Mouse (Mus musculus) neural tube, embryonic 15.5 days (tissue): Measurements from ENCODE around the gene Capn8. TPM values are rescaled to one million over a fixed set of nuclear protein-coding genes. Genes with fewer than 3 reads are reported as not detected.

Source experiments
- ATAC-seq: fragments of 200-750 bp; cut with Nextera tagmentation; 2 replicates; pipeline ENCODE4 v1.8.0; 2017; ENCODE audit warnings: mild to moderate bottlenecking, moderate TSS enrichment, moderate library complexity; ENCODE audit not compliant: low FRiP score
- H3K27ac ChIP-seq: fragments of 300-500 bp; sonication (generic); replicated peaks from 2 replicates; pipeline ENCODE4 v1.5.1; 2015; ENCODE audit warnings: mild to moderate bottlenecking, inconsistent platforms
- H3K27me3 ChIP-seq: fragments of 300-500 bp; sonication (generic); replicated peaks from 2 replicates; pipeline ENCODE4 v1.6.1; 2015; ENCODE audit warnings: inconsistent platforms
- H3K36me3 ChIP-seq: fragments of 300-500 bp; sonication (generic); 2 replicates; pipeline ENCODE4 v1.6.1; 2015; ENCODE audit warnings: inconsistent platforms
- H3K4me1 ChIP-seq: fragments of 300-500 bp; sonication (generic); 2 replicates; pipeline ENCODE4 v1.6.1; 2015; ENCODE audit warnings: inconsistent platforms
- H3K4me2 ChIP-seq: fragments of 300-500 bp; sonication (generic); 2 replicates; pipeline ENCODE4 v1.6.1; 2015; ENCODE audit warnings: inconsistent platforms, mild to moderate bottlenecking, moderate library complexity
- H3K4me3 ChIP-seq: fragments of 300-500 bp; sonication (generic); replicated peaks from 2 replicates; pipeline ENCODE4 v1.5.1; 2015; ENCODE audit warnings: mild to moderate bottlenecking, inconsistent platforms
- H3K9ac ChIP-seq: fragments of 300-500 bp; sonication (generic); replicated peaks from 2 replicates; pipeline ENCODE4 v1.6.1; 2015; ENCODE audit warnings: mild to moderate bottlenecking, inconsistent platforms
- H3K9me3 ChIP-seq: fragments of 300-500 bp; sonication (generic); replicated peaks from 2 replicates; pipeline ENCODE4 v1.6.1; 2016; ENCODE audit warnings: inconsistent platforms
- whole genome bisulfite sequencing: fragments of 180-500 bp; shearing (Covaris S2); methylation state at CpG from one replicate; pipeline ENCODE4 v1.1.7; 2015; ENCODE audit warnings: mixed read lengths; 5-methylcytosine and 5-hydroxymethylcytosine counted together
- polyA plus RNA-seq: library from polyadenylated mRNA; unstranded; fragments of >200 nt; fragmentation: Nextera tagmentation; extraction: Ambion mirVana; gene quantifications from 2 replicates; pipeline ENCODE4 v1.2.1, GENCODE M21; 2015

Capn8 gene
- polyA plus RNA-seq, 1 experiment from 2014 or later = 0.08 TPM

GRCm38 (mm10) chr1:182553649-182554375 is 11.0 kb upstream of the Capn8 start:
- H3K36me3 ChIP-seq = no peaks in the 10 kb centered on the region
- H3K27ac ChIP-seq = no peak overlapping the region
- no peak overlapping the region for H3K4me3 ChIP-seq
- peaks cover 2% of the 10 kb centered on the region; the same call in 1 of the 2 replicates for H3K4me1 ChIP-seq
- peak; percentile 68 for ATAC-seq
- no peak overlapping the region for H3K4me2 ChIP-seq
- H3K27me3 ChIP-seq = no peaks in the 10 kb centered on the region
- no peak overlapping the region for H3K9ac ChIP-seq
- WGBS = 59% methylated on average over 12 of the region's 12 CpGs
- H3K9me3 ChIP-seq = no peaks in the 10 kb centered on the region

DNA sequence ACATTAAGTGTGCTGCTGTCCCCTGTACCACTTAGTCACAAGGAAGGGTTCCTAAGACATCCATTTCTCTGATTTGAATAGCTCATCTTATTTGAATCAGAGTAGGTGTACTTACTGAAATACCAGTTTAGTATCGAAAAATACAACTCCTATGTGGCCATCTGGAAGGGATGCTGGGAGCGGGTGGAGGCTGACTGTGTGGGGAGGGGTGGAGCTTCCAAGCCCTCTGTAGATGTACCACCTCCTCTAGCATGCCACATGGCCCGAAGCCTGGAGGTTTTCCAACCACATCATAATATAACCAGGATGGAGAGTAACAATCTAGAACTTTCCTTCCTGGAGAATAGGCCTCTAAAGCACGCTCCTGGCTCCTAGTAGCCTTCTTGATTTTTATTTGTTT is 6.5 kb upstream of the Capn8 start:
- Histone ChIP-seq H3K9me3 (no peaks in the 10 kb centered on the region), H3K9ac (no peak overlapping the region), H3K27ac (no peak overlapping the region), H3K4me1 (peaks cover 20% of the 10 kb centered on the region), H3K36me3 (no peaks in the 10 kb centered on the region), H3K4me2 (no peak overlapping the region), H3K27me3 (peaks cover 2% of the 10 kb centered on the region; the same call in 1 of the 2 replicates), H3K4me3 (no peak overlapping the region)
- WGBS = 84% methylated on average over 4 of the region's 4 CpGs
- no peak for ATAC-seq

DNA sequence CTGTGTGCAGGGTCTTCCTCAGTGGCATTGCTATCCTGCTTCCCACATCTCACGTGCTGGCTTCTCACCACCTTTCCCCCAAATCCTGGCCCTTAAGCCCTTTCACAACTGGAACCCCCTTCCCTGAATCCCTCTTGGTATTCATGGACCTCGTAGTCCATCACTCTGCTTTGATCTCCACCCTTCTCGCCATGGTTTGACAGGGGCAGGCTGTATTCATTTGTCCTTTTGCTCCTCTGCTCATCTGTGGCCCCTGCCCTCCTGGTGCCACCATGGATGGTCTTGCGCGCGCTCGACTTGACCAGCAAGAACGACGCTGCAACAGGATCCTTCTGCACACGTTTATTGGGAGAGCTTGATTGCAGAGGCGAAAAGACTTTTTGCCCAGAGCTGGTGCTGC is 5.3 kb upstream of the Capn8 start:
- 87% methylated on average over 11 of the region's 11 CpGs for WGBS
- peaks cover 25% of the 10 kb centered on the region for H3K4me1 ChIP-seq
- H3K4me2 ChIP-seq = no peak overlapping the region
- H3K36me3 ChIP-seq = no peaks in the 10 kb centered on the region
- H3K4me3 ChIP-seq = no peak overlapping the region
- no peak for ATAC-seq
- no peak overlapping the region for H3K27ac ChIP-seq
- no peak overlapping the region for H3K9ac ChIP-seq
- H3K9me3 ChIP-seq = no peaks in the 10 kb centered on the region
- H3K27me3 ChIP-seq = peaks cover 2% of the 10 kb centered on the region; the same call in 1 of the 2 replicates

- peaks cover 2% of the 10 kb centered on the region; the same call in 1 of the 2 replicates for H3K27me3 ChIP-seq
- H3K4me1 ChIP-seq = peaks cover 25% of the 10 kb centered on the region
- no peak overlapping the region for H3K9ac ChIP-seq
- H3K36me3 ChIP-seq = no peaks in the 10 kb centered on the region
- no peak overlapping the region for H3K27ac ChIP-seq
- H3K9me3 ChIP-seq = no peaks in the 10 kb centered on the region
- H3K4me2 ChIP-seq = no peak overlapping the region
- 32% methylated on average over 3 of the region's 3 CpGs for WGBS
- peak; percentile 56; the same call in 1 of the 2 replicates for ATAC-seq
- no peak overlapping the region for H3K4me3 ChIP-seq
Measured at GRCm38 (mm10) chr1:182560390-182561098, 4.3 kb upstream of the Capn8 start.

GRCm38 (mm10) chr1:182561945-182562514 is 2.8 kb upstream of the Capn8 start:
- Histone ChIP-seq H3K9ac (no peak overlapping the region), H3K9me3 (no peaks in the 10 kb centered on the region), H3K36me3 (no peaks in the 10 kb centered on the region), H3K27me3 (peaks cover 2% of the 10 kb centered on the region; the same call in 1 of the 2 replicates), H3K27ac (no peak overlapping the region), H3K4me1 (peaks cover 23% of the 10 kb centered on the region), H3K4me2 (peak overlapping the region; percentile 28), H3K4me3 (no peak overlapping the region)
- 55% methylated on average over 11 of the region's 11 CpGs for WGBS
- no peak for ATAC-seq

DNA sequence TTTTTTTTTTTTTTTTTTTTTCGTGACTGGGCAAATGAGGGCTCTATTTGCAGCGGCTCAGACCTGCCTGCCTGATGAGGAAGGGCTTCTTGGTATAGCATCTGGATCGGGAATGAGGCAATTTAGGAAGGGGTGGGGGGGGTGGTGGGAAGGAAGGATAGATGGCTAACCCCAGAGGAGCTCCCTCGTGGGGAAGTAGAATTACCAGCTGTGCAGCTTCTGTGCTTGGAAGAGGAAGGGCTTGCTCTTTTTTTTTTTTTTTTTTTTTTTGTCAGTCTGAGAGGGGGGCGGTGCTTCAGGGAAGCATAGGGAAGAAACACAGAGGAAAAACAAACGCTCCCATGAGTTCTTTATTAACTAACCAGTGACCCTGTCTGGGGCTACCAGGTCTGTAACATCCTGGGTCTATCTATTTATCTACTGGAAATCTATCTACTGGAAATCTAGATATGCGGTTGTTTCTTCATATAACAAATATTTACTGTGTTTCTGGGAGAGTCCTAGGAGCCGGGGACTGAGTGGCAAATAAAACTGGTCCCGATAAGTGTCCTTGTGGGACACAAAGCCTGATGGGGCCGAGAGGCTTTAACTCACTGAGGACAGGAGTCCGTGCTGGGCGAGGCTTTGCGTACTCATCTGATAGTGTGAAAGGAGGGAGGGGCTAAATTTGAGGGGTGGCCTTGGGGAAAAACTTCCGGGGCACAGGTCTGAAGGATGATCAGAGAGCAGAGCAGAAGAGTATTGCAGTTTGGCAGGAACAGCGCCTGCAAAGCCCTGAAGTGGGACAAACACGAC is 2.0 kb upstream of the Capn8 start:
- H3K4me2 ChIP-seq = peak overlapping the region; percentile 28
- H3K27me3 ChIP-seq = peaks cover 2% of the 10 kb centered on the region; the same call in 1 of the 2 replicates
- H3K9me3 ChIP-seq = no peaks in the 10 kb centered on the region
- no peak for ATAC-seq
- no peak overlapping the region for H3K27ac ChIP-seq
- WGBS = 28% methylated on average over 16 of the region's 16 CpGs
- H3K4me3 ChIP-seq = no peak overlapping the region
- peak overlapping the region; percentile 10; the same call in 1 of the 2 replicates for H3K9ac ChIP-seq
- H3K36me3 ChIP-seq = no peaks in the 10 kb centered on the region
- peaks cover 23% of the 10 kb centered on the region for H3K4me1 ChIP-seq

GRCm38 (mm10) chr1:182565351-182565835 is 586 bp downstream of the Capn8 start:
- H3K27me3 ChIP-seq = no peaks in the 10 kb centered on the region; the same call in 1 of the 2 replicates
- no peak overlapping the region for H3K9ac ChIP-seq
- H3K4me3 ChIP-seq = no peak overlapping the region
- no peak overlapping the region for H3K27ac ChIP-seq
- no peak overlapping the region for H3K4me2 ChIP-seq
- H3K36me3 ChIP-seq = no peaks in the 10 kb centered on the region
- WGBS = 82% methylated on average over 6 of the region's 6 CpGs
- H3K9me3 ChIP-seq = no peaks in the 10 kb centered on the region
- no peak for ATAC-seq
- H3K4me1 ChIP-seq = peaks cover 23% of the 10 kb centered on the region

- no peak for ATAC-seq
- Histone ChIP-seq H3K4me2 (no peak overlapping the region), H3K9ac (no peak overlapping the region), H3K9me3 (no peaks in the 10 kb centered on the region), H3K36me3 (no peaks in the 10 kb centered on the region), H3K27me3 (peaks cover 4% of the 10 kb centered on the region; the same call in 1 of the 2 replicates), H3K27ac (no peak overlapping the region), H3K4me3 (no peak overlapping the region), H3K4me1 (peaks cover 13% of the 10 kb centered on the region)
- WGBS = 77% methylated on average over 3 of the region's 3 CpGs
Measured at GRCm38 (mm10) chr1:182571148-182571547, 6.3 kb downstream of the Capn8 start.

GRCm38 (mm10) chr1:182571973-182572372 is 7.2 kb downstream of the Capn8 start:
- Histone ChIP-seq H3K4me3 (no peak overlapping the region), H3K9me3 (no peaks in the 10 kb centered on the region), H3K27ac (no peak overlapping the region), H3K4me2 (no peak overlapping the region), H3K4me1 (peaks cover 13% of the 10 kb centered on the region), H3K36me3 (no peaks in the 10 kb centered on the region), H3K27me3 (peaks cover 4% of the 10 kb centered on the region; the same call in 1 of the 2 replicates), H3K9ac (no peak overlapping the region)
- 91% methylated on average over 11 of the region's 11 CpGs for WGBS
- ATAC-seq = no peak

DNA sequence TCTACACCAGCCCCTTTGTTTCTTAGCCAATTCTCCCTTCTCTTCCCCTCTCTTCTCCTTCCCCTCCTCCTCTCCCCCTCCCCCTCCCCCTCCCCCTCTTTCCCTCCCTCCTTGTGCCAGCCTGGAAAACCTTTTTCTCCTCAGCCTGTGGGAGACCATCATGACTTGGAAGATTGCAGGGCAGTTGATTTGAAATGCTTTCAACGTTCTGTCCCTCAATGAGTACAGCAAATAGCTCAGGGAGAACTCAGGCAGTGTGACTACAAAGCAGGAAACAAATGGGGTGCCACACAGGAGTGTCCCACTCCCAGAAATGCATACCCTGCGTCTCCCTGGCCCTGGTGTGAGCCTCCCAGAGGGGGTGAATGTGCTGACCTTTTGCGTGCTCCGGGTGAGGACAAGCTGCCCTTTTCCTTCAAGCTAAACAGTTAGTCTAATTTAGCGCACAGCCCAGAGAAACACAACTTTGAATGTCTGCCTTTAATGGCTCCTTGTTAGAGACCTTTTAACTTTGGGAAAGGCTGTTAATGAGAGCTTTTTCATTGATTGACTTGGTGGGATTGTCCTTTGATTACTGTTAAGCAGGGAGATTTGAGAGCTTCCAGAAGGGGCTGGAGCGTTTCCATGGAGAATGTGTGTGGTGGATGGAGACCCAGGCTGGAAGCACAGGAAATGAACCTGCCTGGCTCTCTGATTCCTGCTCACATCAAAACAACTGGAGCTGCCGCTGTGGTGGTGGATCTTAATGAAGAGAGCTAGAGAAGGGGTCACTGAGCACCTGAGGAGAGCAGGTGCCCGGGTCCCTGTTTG is 9.3 kb downstream of the Capn8 start:
- no peak overlapping the region for H3K4me2 ChIP-seq
- H3K27me3 ChIP-seq = peaks cover 4% of the 10 kb centered on the region; the same call in 1 of the 2 replicates
- H3K9me3 ChIP-seq = no peaks in the 10 kb centered on the region
- H3K4me1 ChIP-seq = peaks cover 13% of the 10 kb centered on the region
- WGBS = 16% methylated on average over 8 of the region's 8 CpGs
- H3K4me3 ChIP-seq = no peak overlapping the region
- no peak overlapping the region for H3K9ac ChIP-seq
- peak; percentile 45; the same call in 1 of the 2 replicates for ATAC-seq
- no peaks in the 10 kb centered on the region for H3K36me3 ChIP-seq
- H3K27ac ChIP-seq = no peak overlapping the region
